Mouse (Mus musculus): ENCODE data around the gene Cyfip1. TPM values are rescaled to one million over a fixed set of nuclear protein-coding genes. Genes with fewer than 3 reads are reported as not detected.

Cyfip1 gene
- polyA plus RNA-seq, 1 experiment = 47.9 TPM

GRCm38 (mm10) chr7:55809967-55810366, 31.6 kb upstream of the Cyfip1 start:
- TF ChIP-seq MYOD1 (IDR thresholded peaks at IDR 0.05; ENCODE audit: control insufficient read depth, insufficient read length, low read depth) (no peak), MAX (IDR thresholded peaks at IDR 0.05) (no peak), MYOG (IDR thresholded peaks at IDR 0.05; ENCODE audit: control insufficient read depth, extremely low read depth, insufficient read length) (no peak), CTCF (IDR thresholded peaks at IDR 0.05; ENCODE audit: control insufficient read depth, insufficient read depth, insufficient read length) (no peak), USF1 (IDR thresholded peaks at IDR 0.05; ENCODE audit: low read depth) (no peak), FOSL1 (IDR thresholded peaks at IDR 0.05; ENCODE audit: insufficient read depth, low read length, poor library complexity, severe bottlenecking) (no peak), CEBPB (IDR thresholded peaks at IDR 0.05; ENCODE audit: low read depth) (no peak)
- Histone ChIP-seq H3K4me3 (ENCODE audit: insufficient read depth, poor library complexity, severe bottlenecking) (no peak overlapping the region), H3K27me3 (ENCODE audit: control insufficient read depth, insufficient read depth, insufficient read length) (no peaks in the 10 kb centered on the region), H3K36me3 (ENCODE audit: control insufficient read depth, insufficient read depth) (peaks cover 68% of the 10 kb centered on the region), H3K79me2 (ENCODE audit: control insufficient read depth, insufficient read depth) (no peaks in the 10 kb centered on the region), H3K79me3 (ENCODE audit: low read depth) (no peaks in the 10 kb centered on the region), H3ac (ENCODE audit: control insufficient read depth, insufficient read length, low read depth) (no peak overlapping the region)

- H3K27me3 ChIP-seq (ENCODE audit: control insufficient read depth, insufficient read depth, insufficient read length) = no peaks in the 10 kb centered on the region
- TF ChIP-seq CTCF (IDR thresholded peaks at IDR 0.05; ENCODE audit: control insufficient read depth, insufficient read depth, insufficient read length) = no peak
- no peak for TF ChIP-seq MAX (IDR thresholded peaks at IDR 0.05)
- no peak for TF ChIP-seq MYOG (IDR thresholded peaks at IDR 0.05; ENCODE audit: control insufficient read depth, extremely low read depth, insufficient read length)
- no peak for TF ChIP-seq MYOD1 (IDR thresholded peaks at IDR 0.05; ENCODE audit: control insufficient read depth, insufficient read length, low read depth)
- no peak for TF ChIP-seq USF1 (IDR thresholded peaks at IDR 0.05; ENCODE audit: low read depth)
- TF ChIP-seq CEBPB (IDR thresholded peaks at IDR 0.05; ENCODE audit: low read depth) = no peak
- TF ChIP-seq FOSL1 (IDR thresholded peaks at IDR 0.05; ENCODE audit: insufficient read depth, low read length, poor library complexity, severe bottlenecking) = no peak
- H3ac ChIP-seq (ENCODE audit: control insufficient read depth, insufficient read length, low read depth) = no peak overlapping the region
- no peak overlapping the region for H3K4me3 ChIP-seq (ENCODE audit: insufficient read depth, poor library complexity, severe bottlenecking)
- H3K79me3 ChIP-seq (ENCODE audit: low read depth) = no peaks in the 10 kb centered on the region
- H3K79me2 ChIP-seq (ENCODE audit: control insufficient read depth, insufficient read depth) = no peaks in the 10 kb centered on the region
- peaks cover 66% of the 10 kb centered on the region for H3K36me3 ChIP-seq (ENCODE audit: control insufficient read depth, insufficient read depth)
Observed at GRCm38 (mm10) chr7:55824468-55824867, 17.1 kb upstream of the Cyfip1 start.

GRCm38 (mm10) chr7:55827551-55827950, 14.0 kb upstream of the Cyfip1 start:
- Histone ChIP-seq H3K4me3 (ENCODE audit: insufficient read depth, poor library complexity, severe bottlenecking) (no peak overlapping the region), H3K36me3 (ENCODE audit: control insufficient read depth, insufficient read depth) (peaks cover 54% of the 10 kb centered on the region), H3K79me2 (ENCODE audit: control insufficient read depth, insufficient read depth) (no peaks in the 10 kb centered on the region), H3K79me3 (ENCODE audit: low read depth) (no peaks in the 10 kb centered on the region), H3K27me3 (ENCODE audit: control insufficient read depth, insufficient read depth, insufficient read length) (no peaks in the 10 kb centered on the region), H3ac (ENCODE audit: control insufficient read depth, insufficient read length, low read depth) (no peak overlapping the region)
- TF ChIP-seq MYOD1 (IDR thresholded peaks at IDR 0.05; ENCODE audit: control insufficient read depth, insufficient read length, low read depth) (no peak), CTCF (IDR thresholded peaks at IDR 0.05; ENCODE audit: control insufficient read depth, insufficient read depth, insufficient read length) (no peak), MAX (IDR thresholded peaks at IDR 0.05) (no peak), CEBPB (IDR thresholded peaks at IDR 0.05; ENCODE audit: low read depth) (no peak), MYOG (IDR thresholded peaks at IDR 0.05; ENCODE audit: control insufficient read depth, extremely low read depth, insufficient read length) (no peak), USF1 (IDR thresholded peaks at IDR 0.05; ENCODE audit: low read depth) (no peak), FOSL1 (IDR thresholded peaks at IDR 0.05; ENCODE audit: insufficient read depth, low read length, poor library complexity, severe bottlenecking) (no peak)

DNA sequence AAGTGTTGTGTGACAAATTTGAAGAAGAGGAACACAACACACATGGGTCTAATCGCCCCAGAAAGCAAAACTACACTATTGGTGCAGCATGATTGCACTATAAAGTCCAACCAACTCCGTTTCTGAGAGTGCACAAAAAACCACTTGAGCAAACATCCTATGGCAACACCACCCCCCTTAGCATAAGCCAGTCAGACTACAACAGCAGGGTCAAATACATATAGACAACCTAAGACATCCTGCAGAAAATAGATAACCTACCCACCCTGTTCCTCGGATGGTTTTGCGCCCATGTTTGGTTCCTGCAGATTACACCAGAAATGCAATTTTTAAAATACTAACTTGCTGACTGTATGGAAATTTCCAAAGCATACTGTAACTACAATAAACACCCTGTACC, 4.7 kb upstream of the Cyfip1 start:
- TF ChIP-seq MYOG (IDR thresholded peaks at IDR 0.05; ENCODE audit: control insufficient read depth, extremely low read depth, insufficient read length) (no peak), MYOD1 (IDR thresholded peaks at IDR 0.05; ENCODE audit: control insufficient read depth, insufficient read length, low read depth) (no peak), FOSL1 (IDR thresholded peaks at IDR 0.05; ENCODE audit: insufficient read depth, low read length, poor library complexity, severe bottlenecking) (no peak), USF1 (IDR thresholded peaks at IDR 0.05; ENCODE audit: low read depth) (no peak)
- no peaks in the 10 kb centered on the region for H3K79me3 ChIP-seq (ENCODE audit: low read depth)
- no peaks in the 10 kb centered on the region for H3K79me2 ChIP-seq (ENCODE audit: control insufficient read depth, insufficient read depth)
- no peak overlapping the region for H3ac ChIP-seq (ENCODE audit: control insufficient read depth, insufficient read length, low read depth)
- H3K36me3 ChIP-seq (ENCODE audit: control insufficient read depth, insufficient read depth) = no peaks in the 10 kb centered on the region
- no peaks in the 10 kb centered on the region for H3K27me3 ChIP-seq (ENCODE audit: control insufficient read depth, insufficient read depth, insufficient read length)
- no peak overlapping the region for H3K4me3 ChIP-seq (ENCODE audit: insufficient read depth, poor library complexity, severe bottlenecking)

DNA sequence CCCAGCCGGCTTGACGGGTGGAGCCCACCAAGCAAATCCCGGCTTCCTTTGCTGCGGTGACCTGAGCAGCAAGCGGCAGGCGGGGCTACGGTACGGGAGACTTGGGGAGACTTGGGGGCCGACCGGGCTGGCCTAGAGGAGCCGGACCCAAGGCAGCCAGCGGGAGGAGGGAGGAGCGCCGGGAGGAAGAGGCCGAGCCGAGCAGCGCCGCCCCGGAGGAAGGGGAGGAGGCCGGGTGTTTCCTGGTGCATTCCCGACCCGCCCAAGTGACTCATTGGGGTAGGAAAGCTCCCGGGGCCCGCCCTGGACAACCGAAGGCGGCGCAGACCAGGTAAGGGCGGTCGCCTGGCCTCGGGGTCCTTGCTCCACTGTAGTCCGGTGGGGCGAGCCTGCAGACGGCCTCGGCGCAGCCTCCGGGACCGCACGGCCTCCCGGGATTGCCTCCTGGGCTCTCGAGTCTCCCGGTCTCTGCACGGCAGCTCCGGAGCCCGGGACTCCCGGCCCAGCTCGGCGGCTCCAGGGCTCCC, 495 bp downstream of the Cyfip1 start:
- H3K36me3 ChIP-seq (ENCODE audit: control insufficient read depth, insufficient read depth) = no peaks in the 10 kb centered on the region
- peak overlapping the region; percentile 94 for H3ac ChIP-seq (ENCODE audit: control insufficient read depth, insufficient read length, low read depth)
- peaks cover 50% of the 10 kb centered on the region for H3K79me2 ChIP-seq (ENCODE audit: control insufficient read depth, insufficient read depth)
- peaks cover 43% of the 10 kb centered on the region for H3K79me3 ChIP-seq (ENCODE audit: low read depth)
- TF ChIP-seq CEBPB (IDR thresholded peaks at IDR 0.05; ENCODE audit: low read depth) = no peak
- no peak for TF ChIP-seq CTCF (IDR thresholded peaks at IDR 0.05; ENCODE audit: control insufficient read depth, insufficient read depth, insufficient read length)
- no peak for TF ChIP-seq MAX (IDR thresholded peaks at IDR 0.05)
- no peak for TF ChIP-seq MYOG (IDR thresholded peaks at IDR 0.05; ENCODE audit: control insufficient read depth, extremely low read depth, insufficient read length)
- TF ChIP-seq USF1 (IDR thresholded peaks at IDR 0.05; ENCODE audit: low read depth) = no peak
- no peak for TF ChIP-seq FOSL1 (IDR thresholded peaks at IDR 0.05; ENCODE audit: insufficient read depth, low read length, poor library complexity, severe bottlenecking)
- TF ChIP-seq MYOD1 (IDR thresholded peaks at IDR 0.05; ENCODE audit: control insufficient read depth, insufficient read length, low read depth) = no peak
- H3K27me3 ChIP-seq (ENCODE audit: control insufficient read depth, insufficient read depth, insufficient read length) = no peaks in the 10 kb centered on the region
- H3K4me3 ChIP-seq (ENCODE audit: insufficient read depth, poor library complexity, severe bottlenecking) = peak overlapping the region; percentile 78

Data from C2C12 (cell line).